In genomic region chr8:105937496-105938305, GRCm38 (mm10) we compare ENCODE assay signal across 8 mouse cellular contexts. TPM values are rescaled to one million over a fixed set of nuclear protein-coding genes. Genes with fewer than 3 reads are reported as not detected.
DNase-seq lines count a peak whose midpoint lies in the region; ATAC-seq and TF ChIP-seq lines count a peak whose summit lies in the region.

No protein-coding gene starts in this region.

- peak overlapping the region; percentile 74 for H3K4me3 ChIP-seq in neural tube, embryonic 11.5 days (ENCODE audit: low read depth, low read length)
- peak overlapping the region; percentile 80 for H3K4me3 ChIP-seq in brown adipose tissue, adult 24 weeks (ENCODE audit: insufficient read depth, low read depth, low read length)
- peak overlapping the region; percentile 68 for H3K4me3 ChIP-seq in forebrain, embryonic 16.5 days (replicated peaks; ENCODE audit: low read length)
- H3K4me3 ChIP-seq in hindbrain, postnatal 0 days (ENCODE audit: low read length) = peak overlapping the region; percentile 69
- peak overlapping the region; percentile 59 for H3K4me3 ChIP-seq in limb, embryonic 12.5 days (replicated peaks)
- peak overlapping the region; percentile 59 for H3K4me3 ChIP-seq in midbrain, embryonic 12.5 days
- peak overlapping the region; percentile 71 for H3K4me3 ChIP-seq in stomach, embryonic 16.5 days (replicated peaks; ENCODE audit: low read length)

- peak overlapping the region; percentile 97 for H3K4me2 ChIP-seq in neural tube, embryonic 11.5 days (ENCODE audit: low read depth)
- peak overlapping the region; percentile 99 for H3K4me2 ChIP-seq in forebrain, embryonic 16.5 days (ENCODE audit: low read length)
- H3K4me2 ChIP-seq in hindbrain, postnatal 0 days (ENCODE audit: low read depth, low read length) = peak overlapping the region; percentile 97
- H3K4me2 ChIP-seq in limb, embryonic 12.5 days = peak overlapping the region; percentile 93
- H3K4me2 ChIP-seq in midbrain, embryonic 12.5 days (replicated peaks) = peak overlapping the region; percentile 87
- peak overlapping the region; percentile 73 for H3K4me2 ChIP-seq in stomach, embryonic 16.5 days (ENCODE audit: low read depth, low read length)

- H3K27me3 ChIP-seq in neural tube, embryonic 11.5 days (ENCODE audit: control insufficient read depth, insufficient read depth, low read length) = no peaks in the 10 kb centered on the region
- no peaks in the 10 kb centered on the region for H3K27me3 ChIP-seq in forebrain, embryonic 16.5 days (replicated peaks; ENCODE audit: control insufficient read depth, insufficient read depth, low read length)
- no peaks in the 10 kb centered on the region for H3K27me3 ChIP-seq in hindbrain, postnatal 0 days (ENCODE audit: insufficient read depth, low read length)
- no peaks in the 10 kb centered on the region for H3K27me3 ChIP-seq in limb, embryonic 12.5 days
- no peaks in the 10 kb centered on the region for H3K27me3 ChIP-seq in midbrain, embryonic 12.5 days
- no peaks in the 10 kb centered on the region for H3K27me3 ChIP-seq in stomach, embryonic 16.5 days (ENCODE audit: control insufficient read depth, insufficient read depth, low read length)

- WGBS in neural tube, embryonic 11.5 days = under 1% methylated on average over 33 of the region's 33 CpGs
- under 1% methylated on average over 33 of the region's 33 CpGs for WGBS in forebrain, embryonic 16.5 days
- WGBS in hindbrain, postnatal 0 days = 1% methylated on average over 33 of the region's 33 CpGs
- 2% methylated on average over 33 of the region's 33 CpGs for WGBS in limb, embryonic 12.5 days
- WGBS in midbrain, embryonic 12.5 days = 3% methylated on average over 33 of the region's 33 CpGs
- WGBS in stomach, embryonic 16.5 days = under 1% methylated on average over 33 of the region's 33 CpGs

- no peak for TF ChIP-seq CTCF in hindbrain, postnatal 0 days (IDR thresholded peaks at IDR 0.05; ENCODE audit: low read depth)

- H3K9me3 ChIP-seq in neural tube, embryonic 11.5 days (ENCODE audit: control insufficient read depth, low read length) = no peaks in the 10 kb centered on the region
- H3K9me3 ChIP-seq in forebrain, embryonic 16.5 days (ENCODE audit: control insufficient read depth, low read length) = no peaks in the 10 kb centered on the region
- H3K9me3 ChIP-seq in hindbrain, postnatal 0 days (ENCODE audit: low read length) = no peaks in the 10 kb centered on the region
- no peaks in the 10 kb centered on the region for H3K9me3 ChIP-seq in limb, embryonic 12.5 days
- H3K9me3 ChIP-seq in midbrain, embryonic 12.5 days = no peaks in the 10 kb centered on the region
- H3K9me3 ChIP-seq in stomach, embryonic 16.5 days (replicated peaks; ENCODE audit: control insufficient read depth, low read length) = no peaks in the 10 kb centered on the region

- peak overlapping the region; percentile 83 for H3K27ac ChIP-seq in neural tube, embryonic 11.5 days (ENCODE audit: low read depth, low read length)
- H3K27ac ChIP-seq in brown adipose tissue, adult 24 weeks (replicated peaks; ENCODE audit: low read depth, low read length) = peak overlapping the region; percentile 87
- peak overlapping the region; percentile 82 for H3K27ac ChIP-seq in forebrain, embryonic 16.5 days (ENCODE audit: low read length)
- H3K27ac ChIP-seq in hindbrain, postnatal 0 days = peak overlapping the region; percentile 97
- H3K27ac ChIP-seq in limb, embryonic 12.5 days = peak overlapping the region; percentile 62
- H3K27ac ChIP-seq in midbrain, embryonic 12.5 days (replicated peaks) = peak overlapping the region; percentile 78
- H3K27ac ChIP-seq in stomach, embryonic 16.5 days (ENCODE audit: low read length) = peak overlapping the region; percentile 79

- ATAC-seq in neural tube, embryonic 11.5 days (ENCODE audit: insufficient read depth, low FRiP score, low TSS enrichment) = peak; percentile 59
- ATAC-seq in forebrain, embryonic 16.5 days = peak; percentile 24; the same call in 1 of the 2 replicates
- ATAC-seq in hindbrain, postnatal 0 days = peak; percentile 38
- no peak for ATAC-seq in limb, embryonic 12.5 days (ENCODE audit: insufficient number of reproducible peaks, insufficient read depth, low FRiP score, low TSS enrichment, low read depth)
- ATAC-seq in midbrain, embryonic 12.5 days (ENCODE audit: low FRiP score, low read depth) = peak; percentile 31; the same call in 1 of the 2 replicates
- peak; percentile 9; the same call in 1 of the 2 replicates for ATAC-seq in stomach, embryonic 16.5 days (ENCODE audit: insufficient read depth, low FRiP score)

- peak overlapping the region; percentile 79 for H3K9ac ChIP-seq in neural tube, embryonic 11.5 days (ENCODE audit: low read length)
- H3K9ac ChIP-seq in forebrain, embryonic 16.5 days (replicated peaks; ENCODE audit: low read depth, low read length) = peak overlapping the region; percentile 91
- peak overlapping the region; percentile 84 for H3K9ac ChIP-seq in hindbrain, postnatal 0 days (replicated peaks; ENCODE audit: low read length)
- peak overlapping the region; percentile 66 for H3K9ac ChIP-seq in limb, embryonic 12.5 days (replicated peaks)
- H3K9ac ChIP-seq in midbrain, embryonic 12.5 days (replicated peaks) = peak overlapping the region; percentile 77
- H3K9ac ChIP-seq in stomach, embryonic 16.5 days (ENCODE audit: low read length) = peak overlapping the region; percentile 85

- H3K4me1 ChIP-seq in neural tube, embryonic 11.5 days (ENCODE audit: control insufficient read depth, insufficient read depth, low read length) = peaks cover 10% of the 10 kb centered on the region
- no peaks in the 10 kb centered on the region; the same call in 1 of the 2 replicates for H3K4me1 ChIP-seq in brown adipose tissue, adult 24 weeks (ENCODE audit: control insufficient read depth, insufficient read depth, insufficient read length, low read length)
- peaks cover 11% of the 10 kb centered on the region for H3K4me1 ChIP-seq in forebrain, embryonic 16.5 days (replicated peaks; ENCODE audit: control insufficient read depth, insufficient read depth, low read length)
- no peaks in the 10 kb centered on the region for H3K4me1 ChIP-seq in hindbrain, postnatal 0 days (ENCODE audit: insufficient read depth, low read length)
- peaks cover 19% of the 10 kb centered on the region for H3K4me1 ChIP-seq in limb, embryonic 12.5 days (replicated peaks)
- H3K4me1 ChIP-seq in midbrain, embryonic 12.5 days = peaks cover 16% of the 10 kb centered on the region
- H3K4me1 ChIP-seq in stomach, embryonic 16.5 days (ENCODE audit: control insufficient read depth, insufficient read depth, low read length) = 0 out of 2 replicates have a peak, but pooled peaks cover 6% of the 10 kb centered on the region

- DNase-seq in neural tube, embryonic 11.5 days (ENCODE audit: low spot score) = peak; percentile 51
- DNase-seq in neural tube, embryonic 10.5 days (ENCODE audit: extremely low spot score, low spot score) = no peak
- DNase-seq in hindbrain, postnatal 0 days (ENCODE audit: low spot score) = peak; percentile 45

- H3K36me3 ChIP-seq in neural tube, embryonic 11.5 days (ENCODE audit: control insufficient read depth, insufficient read depth, low read length) = no peaks in the 10 kb centered on the region
- no peaks in the 10 kb centered on the region for H3K36me3 ChIP-seq in forebrain, embryonic 16.5 days (ENCODE audit: control insufficient read depth, insufficient read depth)
- H3K36me3 ChIP-seq in hindbrain, postnatal 0 days (ENCODE audit: insufficient read depth, low read length) = no peaks in the 10 kb centered on the region
- H3K36me3 ChIP-seq in limb, embryonic 12.5 days = peaks cover 45% of the 10 kb centered on the region
- no peaks in the 10 kb centered on the region for H3K36me3 ChIP-seq in midbrain, embryonic 12.5 days
- no peaks in the 10 kb centered on the region for H3K36me3 ChIP-seq in stomach, embryonic 16.5 days (ENCODE audit: control insufficient read depth, insufficient read depth, low read length)

RNA-seq across cellular contexts. Expression of gene Psmb10, which starts 0.5 kb away (rescaled TPM):
- polyA plus RNA-seq in neural tube, embryonic 11.5 days (2014; fragmentation: Nextera tagmentation; extraction: Ambion mirVana) = 28.5 and 30.2 TPM in 2 replicates
- 50.1 and 59.6 TPM in 2 replicates for polyA plus RNA-seq in brown adipose tissue, adult 24 weeks (2012; ENCODE audit: insufficient read depth, insufficient read length, missing spikeins)
- polyA plus RNA-seq in forebrain, embryonic 16.5 days (2015; fragmentation: Nextera tagmentation; extraction: Ambion mirVana) = 30.5 and 44.8 TPM in 2 replicates
- total RNA-seq in hindbrain, postnatal 0 days (2014; rRNA removed) = 67.3 and 75.1 TPM in 2 replicates
- polyA plus RNA-seq in hindbrain, postnatal 0 days (2015; fragmentation: Nextera tagmentation; extraction: Ambion mirVana) = 115 and 117 TPM in 2 replicates
- 24.1 and 26.9 TPM in 2 replicates for polyA plus RNA-seq in limb, embryonic 12.5 days (2016; fragmentation: Nextera tagmentation; extraction: Ambion mirVana)
- polyA plus RNA-seq in midbrain, embryonic 12.5 days (2016; fragmentation: Nextera tagmentation; extraction: Ambion mirVana) = 21.4 and 25.8 TPM in 2 replicates
- 55.0 and 59.5 TPM in 2 replicates for polyA plus RNA-seq in stomach, embryonic 16.5 days (2015; fragmentation: Nextera tagmentation; extraction: Ambion mirVana)

RNA-seq across cellular contexts. Expression of gene Ctrl, which starts 4.0 kb away (rescaled TPM):
- 1.1 TPM in 2 replicates for polyA plus RNA-seq in neural tube, embryonic 11.5 days (2014; fragmentation: Nextera tagmentation; extraction: Ambion mirVana)
- polyA plus RNA-seq in brown adipose tissue, adult 24 weeks (2012; ENCODE audit: insufficient read depth, insufficient read length, missing spikeins) = not detected in 2 replicates
- 1.9 and 2.6 TPM in 2 replicates for polyA plus RNA-seq in forebrain, embryonic 16.5 days (2015; fragmentation: Nextera tagmentation; extraction: Ambion mirVana)
- total RNA-seq in hindbrain, postnatal 0 days (2014; rRNA removed) = 1.7 and 5.5 TPM in 2 replicates
- polyA plus RNA-seq in hindbrain, postnatal 0 days (2015; fragmentation: Nextera tagmentation; extraction: Ambion mirVana) = 3.1 and 3.3 TPM in 2 replicates
- polyA plus RNA-seq in limb, embryonic 12.5 days (2016; fragmentation: Nextera tagmentation; extraction: Ambion mirVana) = 1.3 and 1.6 TPM in 2 replicates
- 2.3 and 3.4 TPM in 2 replicates for polyA plus RNA-seq in midbrain, embryonic 12.5 days (2016; fragmentation: Nextera tagmentation; extraction: Ambion mirVana)
- 3.9 and 5.9 TPM in 2 replicates for polyA plus RNA-seq in stomach, embryonic 16.5 days (2015; fragmentation: Nextera tagmentation; extraction: Ambion mirVana)

RNA-seq across cellular contexts. Expression of gene Lcat, which starts 5.5 kb away (rescaled TPM):
- polyA plus RNA-seq in neural tube, embryonic 11.5 days (2014; fragmentation: Nextera tagmentation; extraction: Ambion mirVana) = 0.50 and 0.54 TPM in 2 replicates
- not detected in 2 replicates for polyA plus RNA-seq in brown adipose tissue, adult 24 weeks (2012; ENCODE audit: insufficient read depth, insufficient read length, missing spikeins)
- polyA plus RNA-seq in forebrain, embryonic 16.5 days (2015; fragmentation: Nextera tagmentation; extraction: Ambion mirVana) = 0.67 and 0.84 TPM in 2 replicates
- total RNA-seq in hindbrain, postnatal 0 days (2014; rRNA removed) = 24.7 and 26.5 TPM in 2 replicates
- polyA plus RNA-seq in hindbrain, postnatal 0 days (2015; fragmentation: Nextera tagmentation; extraction: Ambion mirVana) = 13.0 and 16.8 TPM in 2 replicates
- polyA plus RNA-seq in limb, embryonic 12.5 days (2016; fragmentation: Nextera tagmentation; extraction: Ambion mirVana) = 2.2 and 2.3 TPM in 2 replicates
- 0.45 and 0.99 TPM in 2 replicates for polyA plus RNA-seq in midbrain, embryonic 12.5 days (2016; fragmentation: Nextera tagmentation; extraction: Ambion mirVana)
- polyA plus RNA-seq in stomach, embryonic 16.5 days (2015; fragmentation: Nextera tagmentation; extraction: Ambion mirVana) = 4.2 and 5.0 TPM in 2 replicates

RNA-seq across cellular contexts. Expression of gene Slc12a4, which starts 28.2 kb away (rescaled TPM):
- polyA plus RNA-seq in neural tube, embryonic 11.5 days (2014; fragmentation: Nextera tagmentation; extraction: Ambion mirVana) = 10.3 and 13.0 TPM in 2 replicates
- polyA plus RNA-seq in brown adipose tissue, adult 24 weeks (2012; ENCODE audit: insufficient read depth, insufficient read length, missing spikeins) = 5.8 and 11.4 TPM in 2 replicates
- polyA plus RNA-seq in forebrain, embryonic 16.5 days (2015; fragmentation: Nextera tagmentation; extraction: Ambion mirVana) = 12.5 and 13.9 TPM in 2 replicates
- total RNA-seq in hindbrain, postnatal 0 days (2014; rRNA removed) = 22.5 and 25.5 TPM in 2 replicates
- polyA plus RNA-seq in hindbrain, postnatal 0 days (2015; fragmentation: Nextera tagmentation; extraction: Ambion mirVana) = 16.3 and 16.9 TPM in 2 replicates
- 35.5 and 42.8 TPM in 2 replicates for polyA plus RNA-seq in limb, embryonic 12.5 days (2016; fragmentation: Nextera tagmentation; extraction: Ambion mirVana)
- 11.4 and 12.7 TPM in 2 replicates for polyA plus RNA-seq in midbrain, embryonic 12.5 days (2016; fragmentation: Nextera tagmentation; extraction: Ambion mirVana)
- polyA plus RNA-seq in stomach, embryonic 16.5 days (2015; fragmentation: Nextera tagmentation; extraction: Ambion mirVana) = 35.4 and 44.9 TPM in 2 replicates

RNA-seq across cellular contexts. Expression of gene Pskh1, which starts 37.5 kb away (rescaled TPM):
- polyA plus RNA-seq in neural tube, embryonic 11.5 days (2014; fragmentation: Nextera tagmentation; extraction: Ambion mirVana) = 18.1 and 20.4 TPM in 2 replicates
- 15.8 and 18.0 TPM in 2 replicates for polyA plus RNA-seq in brown adipose tissue, adult 24 weeks (2012; ENCODE audit: insufficient read depth, insufficient read length, missing spikeins)
- 10.5 and 10.7 TPM in 2 replicates for polyA plus RNA-seq in forebrain, embryonic 16.5 days (2015; fragmentation: Nextera tagmentation; extraction: Ambion mirVana)
- total RNA-seq in hindbrain, postnatal 0 days (2014; rRNA removed) = 30.0 and 32.3 TPM in 2 replicates
- 11.3 and 11.5 TPM in 2 replicates for polyA plus RNA-seq in hindbrain, postnatal 0 days (2015; fragmentation: Nextera tagmentation; extraction: Ambion mirVana)
- 43.0 and 48.2 TPM in 2 replicates for polyA plus RNA-seq in limb, embryonic 12.5 days (2016; fragmentation: Nextera tagmentation; extraction: Ambion mirVana)
- 23.0 and 23.2 TPM in 2 replicates for polyA plus RNA-seq in midbrain, embryonic 12.5 days (2016; fragmentation: Nextera tagmentation; extraction: Ambion mirVana)
- polyA plus RNA-seq in stomach, embryonic 16.5 days (2015; fragmentation: Nextera tagmentation; extraction: Ambion mirVana) = 30.4 and 33.1 TPM in 2 replicates
